ENCODE assay signal across 8 mouse cellular contexts in genomic region chr17:66325440-66326203, GRCm38 (mm10).
DNase-seq lines count a peak whose midpoint lies in the region; ATAC-seq lines count a peak whose summit lies in the region.

No protein-coding gene starts in this region.

- no peaks in the 10 kb centered on the region for H3K9me3 ChIP-seq in forebrain, embryonic 13.5 days (replicated peaks)
- H3K9me3 ChIP-seq in forebrain, embryonic 11.5 days (ENCODE audit: control insufficient read depth, low read length): no peaks in the 10 kb centered on the region; the same call in 1 of the 2 replicates
- H3K9me3 ChIP-seq in heart, embryonic 10.5 days: no peaks in the 10 kb centered on the region

- WGBS in forebrain, embryonic 13.5 days: 48% methylated on average over 14 of the region's 14 CpGs
- WGBS in forebrain, embryonic 11.5 days: 60% methylated on average over 14 of the region's 14 CpGs
- WGBS in heart, embryonic 10.5 days: 60% methylated on average over 14 of the region's 14 CpGs

- H3K27me3 ChIP-seq in forebrain, embryonic 13.5 days: no peaks in the 10 kb centered on the region
- H3K27me3 ChIP-seq in forebrain, embryonic 11.5 days (ENCODE audit: control insufficient read depth, insufficient read depth, low read length): no peaks in the 10 kb centered on the region
- H3K27me3 ChIP-seq in heart, embryonic 10.5 days (ENCODE audit: insufficient read depth, poor library complexity, severe bottlenecking): no peaks in the 10 kb centered on the region

- ATAC-seq in forebrain, embryonic 13.5 days: peak; percentile 94
- no peak for ATAC-seq in forebrain, embryonic 11.5 days (replicated peaks; ENCODE audit: low FRiP score)

- H3K4me3 ChIP-seq in forebrain, embryonic 13.5 days: peak overlapping the region; percentile 10; the same call in 1 of the 2 replicates
- H3K4me3 ChIP-seq in forebrain, embryonic 11.5 days (ENCODE audit: low read depth, low read length): no peak overlapping the region
- H3K4me3 ChIP-seq in heart, embryonic 10.5 days: no peak overlapping the region

- intact Hi-C loops in left cerebral cortex, postnatal 10 days (cut with DNase I): no loop called here

- peak overlapping the region; percentile 44 for H3K4me2 ChIP-seq in forebrain, embryonic 13.5 days
- H3K4me2 ChIP-seq in forebrain, embryonic 11.5 days (ENCODE audit: low read depth, low read length, severe bottlenecking): no peak overlapping the region

- peaks cover 13% of the 10 kb centered on the region for H3K4me1 ChIP-seq in forebrain, embryonic 13.5 days
- no peaks in the 10 kb centered on the region for H3K4me1 ChIP-seq in forebrain, embryonic 11.5 days (replicated peaks; ENCODE audit: control insufficient read depth, insufficient read depth, low read length)
- H3K4me1 ChIP-seq in heart, embryonic 10.5 days: peaks cover 20% of the 10 kb centered on the region

- no peak for DNase-seq in forebrain, embryonic 11.5 days (ENCODE audit: low spot score)
- DNase-seq in frontal cortex, postnatal 36 days (ENCODE audit: low spot score in 2 of 2): peak; percentile 77 to 83
- DNase-seq in left cerebral cortex, postnatal 10 days (ENCODE audit: extremely low spot score in 1 of 2, low spot score in 2 of 2): peak; percentile 43 to 58
- peak; percentile 67 to 81 for DNase-seq in right cerebral cortex, adult 2 months (ENCODE audit: low spot score in 2 of 2)
- DNase-seq in heart, embryonic 10.5 days (ENCODE audit: low spot score): no peak
- DNase-seq in kidney, adult 9 months: no peak
- no peak for DNase-seq in heart, adult 9 months (ENCODE audit: low spot score in 2 of 2)

- no peaks in the 10 kb centered on the region for H3K36me3 ChIP-seq in forebrain, embryonic 13.5 days (ENCODE audit: poor library complexity, severe bottlenecking)
- H3K36me3 ChIP-seq in forebrain, embryonic 11.5 days (ENCODE audit: control insufficient read depth, insufficient read depth, low read length): no peaks in the 10 kb centered on the region
- H3K36me3 ChIP-seq in heart, embryonic 10.5 days: no peaks in the 10 kb centered on the region

- peak overlapping the region; percentile 68 for H3K27ac ChIP-seq in forebrain, embryonic 13.5 days
- no peak overlapping the region for H3K27ac ChIP-seq in forebrain, embryonic 11.5 days (ENCODE audit: low read depth, low read length)
- H3K27ac ChIP-seq in heart, embryonic 10.5 days: no peak overlapping the region; the same call in 1 of the 2 replicates

- H3K9ac ChIP-seq in forebrain, embryonic 13.5 days: peak overlapping the region; percentile 34; the same call in 1 of the 2 replicates
- no peak overlapping the region for H3K9ac ChIP-seq in forebrain, embryonic 11.5 days (ENCODE audit: low read length)

Comparison
In these comparisons a context has a peak if more than half of its experiments do, and no peak if none do; other contexts are left out.
1. DNase-seq: peak in frontal cortex, postnatal 36 days (2 of 2), left cerebral cortex, postnatal 10 days (2 of 2) and right cerebral cortex, adult 2 months (2 of 2); none in forebrain, embryonic 11.5 days (single experiment), heart, embryonic 10.5 days (single experiment), kidney, adult 9 months (single experiment) and heart, adult 9 months (0 of 2).